Mouse (Mus musculus): ENCODE data around the gene Zfp62. TPM values are rescaled to one million over a fixed set of nuclear protein-coding genes. Genes with fewer than 3 reads are reported as not detected.

The Zfp62 gene
- total RNA-seq, 2 experiments from 2014 or later: 36.9 to 39.5 TPM

DNA sequence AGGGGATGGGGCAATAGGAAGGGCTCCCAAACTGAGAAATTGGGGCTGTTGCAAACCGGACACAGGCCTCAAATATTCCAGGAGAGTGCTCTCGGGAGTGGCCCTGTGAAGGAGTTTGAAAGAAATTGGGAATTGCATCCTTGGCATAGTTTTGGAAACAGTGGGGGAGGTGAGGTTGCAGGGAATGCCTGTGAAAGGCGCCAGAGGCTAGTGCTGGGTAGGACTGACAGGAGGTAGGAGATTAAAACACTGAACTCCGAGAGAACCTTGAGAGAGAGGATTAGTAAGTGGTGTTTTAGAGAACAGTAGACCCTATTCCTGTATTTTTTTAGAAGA is 41.5 kb downstream of the Zfp62 start:
- intact Hi-C loops (cut with DNase I): loop anchor here (10.0 kb wide), 2 partner anchors 390 to 430 kb away; partner anchors contain the start of gene Trim41
- no peak for DNase-seq (ENCODE audit: low spot score in 2 of 2)

DNA sequence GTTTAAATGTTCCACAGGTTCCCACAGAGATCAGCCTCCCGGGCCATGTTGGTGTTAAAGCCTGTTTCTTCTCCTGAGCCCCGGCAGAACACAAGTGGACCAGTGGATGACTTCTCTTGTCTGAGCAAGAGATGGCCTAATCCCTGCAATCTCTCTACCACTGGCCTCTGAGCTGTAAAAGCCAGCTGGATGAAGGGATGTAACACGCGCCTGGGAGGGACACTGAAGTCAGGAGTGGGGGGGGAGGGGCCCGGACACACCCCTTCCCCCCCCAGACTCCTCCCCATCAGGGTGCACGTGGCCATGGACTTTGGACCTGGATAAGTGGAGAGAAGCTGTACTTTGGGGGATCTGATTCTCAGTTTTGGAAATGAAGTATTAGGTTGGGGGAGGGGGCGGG is 42.1 kb downstream of the Zfp62 start:
- intact Hi-C loops (cut with DNase I): loop anchor here (10.0 kb wide), 2 partner anchors 390 to 430 kb away; partner anchors contain the start of gene Trim41
- no peak for DNase-seq (ENCODE audit: low spot score in 2 of 2)

DNA sequence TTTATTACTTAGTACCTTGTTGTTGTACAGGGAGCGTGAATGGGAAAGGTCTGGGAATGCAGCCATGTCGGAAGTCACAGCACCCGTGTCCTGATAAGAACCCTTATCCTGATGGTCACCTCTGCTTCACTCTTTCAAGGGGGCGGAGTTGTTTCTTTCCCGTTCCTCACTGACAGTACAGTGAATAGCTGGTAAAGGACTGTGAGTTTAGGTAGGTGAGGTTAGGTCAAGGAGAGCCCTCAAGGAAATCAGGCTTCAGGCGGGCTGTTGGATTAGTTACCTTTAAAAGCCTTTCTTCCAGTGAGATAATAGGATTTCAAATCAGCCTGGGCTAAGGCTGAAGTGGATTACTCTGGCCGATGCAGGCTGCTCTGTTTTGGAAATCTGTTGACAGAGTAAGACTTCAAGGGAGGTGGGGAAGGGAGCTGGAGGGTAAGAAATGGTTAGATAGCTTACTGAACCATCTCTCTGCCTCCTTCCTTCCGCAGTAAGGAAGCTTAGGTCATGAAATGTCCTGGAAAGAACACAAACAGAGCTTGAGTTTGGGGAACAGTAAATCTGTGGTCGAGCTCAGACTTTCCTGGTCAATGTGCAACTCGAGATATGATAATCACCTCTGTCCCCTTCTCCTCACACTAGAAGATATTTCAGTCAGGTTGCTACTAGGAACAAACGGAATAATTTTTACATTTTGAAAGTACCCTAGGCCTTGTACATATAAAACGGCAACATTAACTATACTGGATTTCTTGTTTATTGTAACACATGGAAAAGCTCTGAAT is 42.7 kb downstream of the Zfp62 start:
- no peak for DNase-seq (ENCODE audit: low spot score in 2 of 2)
- intact Hi-C loops (cut with DNase I): loop anchor here (10.0 kb wide), 2 partner anchors 391 to 431 kb away; partner anchors contain the start of gene Trim41

DNA sequence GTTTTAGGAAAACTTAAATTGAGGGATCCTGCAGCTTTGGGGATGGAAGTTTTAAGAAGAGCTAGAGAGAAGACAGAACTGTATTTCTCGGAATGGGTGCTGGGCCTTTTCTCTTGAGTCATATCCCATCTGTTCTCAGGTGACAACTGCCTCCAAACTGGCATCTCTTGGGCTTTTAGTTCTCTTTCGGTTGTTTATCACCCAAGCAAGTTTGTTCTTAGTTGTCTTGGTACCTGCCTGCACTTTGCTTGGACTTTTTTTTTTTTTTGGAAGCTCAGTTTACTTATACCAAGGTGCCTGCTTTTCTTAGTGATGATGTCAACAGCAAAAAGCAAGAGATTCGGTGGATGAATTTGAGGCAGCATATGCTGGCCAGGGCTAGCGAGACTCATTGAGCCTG is 43.4 kb downstream of the Zfp62 start:
- intact Hi-C loops (cut with DNase I): loop anchor here (10.0 kb wide), 2 partner anchors 392 to 432 kb away; partner anchors contain the start of gene Trim41
- no peak for DNase-seq (ENCODE audit: low spot score in 2 of 2)

DNA sequence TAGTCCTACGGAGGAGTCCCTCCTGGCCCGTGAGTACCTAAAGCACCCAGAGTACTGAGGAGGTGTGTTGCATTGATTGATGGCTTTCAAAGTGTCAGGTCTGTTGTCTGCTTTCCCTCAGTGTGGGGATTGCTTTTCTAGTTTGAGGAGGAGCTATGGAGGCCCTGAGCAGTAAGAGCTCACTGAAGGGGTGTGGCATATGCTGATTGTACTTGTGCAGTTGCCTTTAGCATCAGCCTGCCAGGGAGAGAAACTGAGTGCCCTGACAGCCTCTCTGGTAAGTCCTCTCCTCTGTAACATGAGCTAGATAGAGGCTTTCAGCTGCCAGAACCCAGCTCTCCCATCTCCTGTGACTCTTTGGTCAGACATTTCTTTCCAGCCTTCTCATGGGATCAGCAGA is 44.2 kb downstream of the Zfp62 start:
- intact Hi-C loops (cut with DNase I): loop anchor here (10.0 kb wide), 2 partner anchors 392 to 432 kb away; partner anchors contain the start of gene Trim41
- DNase-seq (ENCODE audit: low spot score in 2 of 2): no peak

DNA sequence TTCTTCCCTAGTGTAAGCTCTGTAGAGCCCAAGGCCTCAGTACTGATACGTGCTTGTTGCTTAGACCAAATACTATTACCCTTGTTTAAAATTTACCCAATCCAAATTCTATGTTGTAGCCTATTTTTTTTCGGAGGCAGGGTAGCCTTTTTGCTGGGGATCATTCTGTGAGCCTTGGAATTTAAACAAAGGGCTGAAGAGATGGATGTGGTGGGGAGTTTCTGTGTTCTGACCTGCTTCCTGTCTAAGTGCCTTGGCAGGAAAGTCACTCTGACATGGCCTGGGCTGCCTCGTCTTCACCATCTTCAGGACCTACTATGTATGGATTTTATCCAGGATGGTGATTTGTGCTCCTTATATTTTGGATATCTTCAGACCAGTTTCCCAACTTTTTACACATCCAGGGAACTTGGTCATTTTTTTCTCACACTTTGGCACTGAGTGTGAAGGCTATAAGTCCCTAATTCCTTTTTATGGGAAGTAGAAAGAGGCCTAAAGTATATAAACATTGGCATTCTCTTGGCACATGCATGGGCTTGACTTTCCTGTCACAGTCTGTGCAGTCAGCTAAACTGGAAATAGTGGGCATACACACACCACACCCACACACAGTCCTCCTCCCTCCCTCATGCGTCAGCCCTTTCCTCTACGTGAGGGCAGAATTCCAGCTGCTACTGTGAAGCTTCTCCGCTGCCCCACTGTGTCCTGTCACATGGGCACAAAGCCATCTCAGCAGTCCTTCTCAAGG is 45.3 kb downstream of the Zfp62 start:
- intact Hi-C loops (cut with DNase I): loop anchor here (2.0 to 10.0 kb wide), 3 partner anchors 46 to 434 kb away; partner anchors contain the start of genes Trim41 and Zfp62
- peak; percentile 33 to 36 for DNase-seq (ENCODE audit: low spot score in 2 of 2)

DNA sequence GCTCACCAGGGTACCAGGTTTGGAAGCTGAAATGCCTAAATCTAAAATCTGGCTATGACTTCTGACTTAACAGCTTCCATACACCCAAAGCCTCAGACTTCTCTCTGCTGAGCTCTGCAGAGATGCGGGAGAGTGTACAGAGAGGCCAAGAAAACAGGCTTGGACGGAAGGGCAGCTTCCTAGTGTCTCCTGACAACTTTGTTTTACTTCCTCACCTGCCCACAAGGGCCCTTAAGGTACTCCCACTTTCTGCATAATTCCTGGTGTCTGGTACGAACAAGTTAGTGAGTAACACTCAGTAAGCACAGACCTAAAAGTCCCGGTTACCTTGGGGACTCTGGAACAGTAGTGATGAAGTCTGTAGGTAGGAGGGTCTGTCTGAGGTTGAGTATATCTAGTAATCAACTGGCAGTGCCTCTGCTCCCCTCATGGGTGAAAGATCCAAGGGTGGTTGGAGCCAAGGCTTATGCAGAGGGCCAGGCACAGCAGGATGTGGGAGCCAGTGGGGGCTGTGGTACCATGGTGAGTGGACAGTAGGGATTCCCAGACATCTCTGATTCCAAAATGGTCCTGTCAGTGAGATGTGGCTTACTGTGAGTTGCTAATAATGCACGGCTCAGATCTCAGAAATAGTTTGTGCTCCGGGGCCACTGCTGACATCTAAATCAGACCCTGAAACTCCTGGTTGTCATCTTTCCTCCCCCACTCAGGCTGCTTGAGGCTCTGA is 46.0 kb downstream of the Zfp62 start:
- intact Hi-C loops (cut with DNase I): loop anchor here (2.0 to 10.0 kb wide), 3 partner anchors 46 to 434 kb away; partner anchors contain the start of genes Trim41 and Zfp62
- no peak for DNase-seq (ENCODE audit: low spot score in 2 of 2)

DNA sequence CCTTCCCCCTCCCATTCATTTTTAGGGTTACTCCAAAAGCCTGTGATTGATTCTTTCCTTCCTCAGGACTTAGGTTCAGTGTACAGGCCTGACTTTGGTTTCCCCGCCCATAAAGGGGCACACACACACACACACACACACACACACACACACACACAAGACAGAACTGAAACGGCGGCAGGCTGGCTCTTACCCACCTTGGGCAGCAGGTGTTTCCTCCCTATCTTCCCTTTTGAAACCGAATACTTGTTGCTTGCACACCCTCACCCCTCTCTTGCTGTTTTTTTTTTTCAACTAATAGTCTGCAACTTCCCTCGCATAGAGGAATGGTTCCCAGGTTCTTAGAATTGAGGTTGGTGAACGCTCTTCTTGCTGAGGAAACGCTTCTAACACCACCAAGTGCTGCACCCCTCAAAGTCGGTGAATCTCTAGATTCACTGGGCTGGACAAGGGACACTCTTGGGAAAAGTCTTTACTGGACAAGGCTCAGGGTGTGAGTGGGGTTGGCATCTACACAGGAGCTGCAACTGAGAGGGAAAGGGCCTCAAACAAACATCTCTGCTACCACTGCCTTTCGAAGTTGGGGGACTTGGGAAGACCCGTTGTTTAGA is 46.8 kb downstream of the Zfp62 start:
- DNase-seq (ENCODE audit: low spot score in 2 of 2): peak in 1 of 2 experiments; percentile 21
- intact Hi-C loops (cut with DNase I): loop anchor here (2.0 to 10.0 kb wide), 4 partner anchors 47 to 435 kb away; partner anchors contain the start of genes Btnl9, Trim41 and Zfp62

DNA sequence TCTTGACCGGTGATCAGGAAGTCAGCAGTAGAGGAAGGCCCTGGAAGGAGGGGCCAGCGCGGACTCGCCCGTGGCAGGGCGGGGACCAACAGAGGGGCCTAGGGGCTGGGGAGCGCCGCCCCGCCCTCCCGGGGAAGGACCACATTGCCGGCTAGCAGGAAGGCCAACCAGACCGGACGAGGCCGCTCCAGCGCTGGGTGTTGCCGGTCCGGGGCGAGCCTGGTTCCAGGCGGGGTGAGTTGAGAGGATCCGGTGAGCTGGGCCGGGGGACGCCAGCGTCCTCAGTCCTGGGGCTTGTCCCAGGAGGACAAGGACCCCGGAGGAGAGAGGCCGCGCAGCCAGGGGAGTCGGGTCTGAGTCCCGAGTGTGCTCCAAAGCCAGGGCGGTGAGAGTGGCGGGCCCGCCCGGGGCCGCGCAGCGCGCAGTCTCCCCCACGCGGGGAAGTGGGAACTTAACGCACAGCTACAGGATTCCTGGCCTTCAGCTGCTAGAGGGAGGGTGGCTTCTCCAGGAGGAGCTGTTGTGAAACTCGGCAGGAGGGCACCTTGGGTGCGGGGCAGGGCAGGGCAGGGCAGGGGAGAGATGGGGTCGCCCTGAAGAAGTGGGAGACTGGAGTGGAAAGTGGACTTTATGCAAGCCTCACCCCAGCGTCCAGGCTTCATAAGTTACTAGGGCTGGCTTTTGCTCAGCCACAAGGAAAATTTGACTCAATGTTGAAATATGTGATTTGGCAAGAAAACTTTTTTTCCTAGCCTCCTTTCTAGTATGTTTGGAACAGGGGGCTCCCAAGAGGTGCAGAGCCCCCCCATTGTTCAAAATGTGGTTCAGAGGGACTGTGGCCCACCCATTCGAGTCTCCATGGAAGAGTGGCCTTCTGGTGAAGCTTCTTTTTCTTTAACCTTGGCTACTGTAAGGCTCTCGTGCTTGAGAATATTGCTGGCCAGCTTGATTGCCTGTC is 47.6 kb downstream of the Zfp62 start:
- intact Hi-C loops (cut with DNase I): loop anchor here (5.0 kb wide), 1 partner anchor 63 kb away; the partner anchor contains the start of gene Btnl9
- peak; percentile 54 to 68 for DNase-seq (ENCODE audit: low spot score in 2 of 2)

DNA sequence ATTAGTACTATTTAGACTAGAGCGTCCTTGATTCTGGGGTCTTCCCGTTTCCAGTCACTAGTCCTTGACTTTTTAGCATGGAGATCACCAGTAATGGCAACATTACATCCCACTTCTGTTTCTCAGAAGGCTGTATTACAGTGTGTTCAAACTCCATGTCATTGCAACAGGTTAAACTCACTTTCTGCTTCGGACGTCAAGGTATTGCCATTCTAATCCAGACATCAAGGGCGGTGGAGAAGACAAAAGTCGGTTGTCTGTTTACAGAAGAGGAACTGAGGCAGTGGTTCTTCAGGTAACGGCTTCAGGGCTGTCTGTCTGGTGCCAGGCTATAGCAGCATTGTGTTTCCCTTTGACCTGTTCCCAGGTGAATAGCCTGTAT is 48.3 kb downstream of the Zfp62 start:
- intact Hi-C loops (cut with DNase I): loop anchor here (5.0 kb wide), 1 partner anchor 64 kb away; the partner anchor contains the start of gene Btnl9
- no peak for DNase-seq (ENCODE audit: low spot score in 2 of 2)

DNA sequence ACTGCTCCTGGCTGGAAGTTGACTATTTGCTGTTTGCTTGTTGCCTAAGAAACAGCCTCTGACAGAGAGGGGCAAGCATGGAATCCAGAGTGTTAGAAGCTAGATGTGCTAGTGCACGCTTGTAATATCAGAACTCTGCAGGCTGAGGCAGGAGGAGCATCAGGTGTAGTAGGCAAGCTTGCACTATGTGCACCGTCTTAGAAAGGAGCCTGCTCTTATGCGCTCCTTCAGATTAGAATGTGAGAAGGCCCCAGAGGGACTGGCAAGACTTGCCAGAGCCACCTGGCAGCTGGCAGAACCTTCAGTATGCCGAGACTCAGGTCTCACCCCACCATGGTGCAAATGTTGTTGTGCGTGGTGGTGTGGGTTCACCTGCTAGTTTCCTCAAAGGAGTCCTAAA is 49.0 kb downstream of the Zfp62 start:
- no peak for DNase-seq (ENCODE audit: low spot score in 2 of 2)

DNA sequence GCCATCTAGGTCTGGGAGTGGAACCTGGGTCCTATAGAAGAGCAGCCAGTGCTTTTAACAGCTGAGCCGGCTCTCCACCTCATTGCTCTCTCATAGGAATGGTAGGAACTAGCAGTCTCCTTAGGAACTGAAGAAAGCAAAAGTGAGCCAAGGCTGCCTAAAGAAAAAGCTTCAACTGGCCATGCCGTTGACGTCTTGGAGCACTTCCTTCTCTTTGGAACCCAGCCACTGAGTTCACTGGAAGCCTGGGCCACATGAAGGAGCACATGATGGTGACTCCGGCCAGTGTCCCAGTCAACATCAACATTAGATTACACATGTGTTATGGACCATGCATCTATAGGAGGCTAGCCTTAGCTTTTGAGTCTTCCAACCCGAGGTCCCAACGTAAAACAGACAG is 49.9 kb downstream of the Zfp62 start:
- DNase-seq (ENCODE audit: low spot score in 2 of 2): no peak
- intact Hi-C loops (cut with DNase I): loop anchor here (5.0 kb wide), 1 partner anchor 66 kb away; the partner anchor contains the start of gene Btnl9

More for the DNA sequence above, 49.0 kb downstream of the Zfp62 start:
- intact Hi-C loops (cut with DNase I): loop anchor here (5.0 kb wide), 1 partner anchor 65 kb away; the partner anchor contains the start of gene Btnl9

DNA sequence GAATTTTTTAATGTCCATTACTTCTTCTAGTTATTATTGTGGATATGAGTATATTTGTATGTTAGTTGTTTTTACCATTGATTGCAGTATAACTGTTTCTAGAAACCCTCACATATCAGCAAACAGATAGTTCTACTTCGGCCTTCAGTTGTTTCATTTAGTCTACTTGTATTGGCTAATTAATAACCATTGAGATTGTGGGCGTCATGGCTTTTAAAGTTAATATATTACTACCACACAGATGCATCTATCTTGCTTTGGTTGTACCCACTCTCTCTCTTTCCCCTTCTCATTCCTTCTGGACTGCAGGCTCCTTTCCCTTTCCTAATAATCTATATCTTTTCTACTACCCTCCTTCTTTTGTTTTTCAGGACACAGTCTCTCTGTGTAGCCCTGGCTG is 56.2 kb downstream of the Zfp62 start:
- intact Hi-C loops (cut with DNase I): no loop called here
- DNase-seq (ENCODE audit: low spot score in 2 of 2): no peak

DNA sequence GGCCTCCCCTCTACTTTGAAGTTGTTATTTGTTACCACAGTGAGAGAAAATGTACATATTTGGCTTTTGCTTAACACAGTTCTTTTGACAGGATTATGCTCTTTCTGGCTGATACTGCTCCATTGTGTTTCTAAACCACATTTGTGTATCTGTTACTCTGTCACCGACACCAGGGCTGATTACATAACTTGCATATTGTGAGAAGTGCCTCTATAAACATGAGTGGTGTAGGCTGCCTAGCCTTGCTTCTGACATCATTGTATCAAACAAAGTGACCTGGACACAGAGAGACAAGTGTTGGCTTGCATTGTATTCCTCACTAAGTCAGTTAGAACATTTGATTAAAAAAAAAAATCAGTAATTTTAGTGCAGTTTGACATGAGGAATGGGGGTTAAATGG is 56.7 kb downstream of the Zfp62 start:
- DNase-seq (ENCODE audit: low spot score in 2 of 2): no peak
- intact Hi-C loops (cut with DNase I): no loop called here

DNA sequence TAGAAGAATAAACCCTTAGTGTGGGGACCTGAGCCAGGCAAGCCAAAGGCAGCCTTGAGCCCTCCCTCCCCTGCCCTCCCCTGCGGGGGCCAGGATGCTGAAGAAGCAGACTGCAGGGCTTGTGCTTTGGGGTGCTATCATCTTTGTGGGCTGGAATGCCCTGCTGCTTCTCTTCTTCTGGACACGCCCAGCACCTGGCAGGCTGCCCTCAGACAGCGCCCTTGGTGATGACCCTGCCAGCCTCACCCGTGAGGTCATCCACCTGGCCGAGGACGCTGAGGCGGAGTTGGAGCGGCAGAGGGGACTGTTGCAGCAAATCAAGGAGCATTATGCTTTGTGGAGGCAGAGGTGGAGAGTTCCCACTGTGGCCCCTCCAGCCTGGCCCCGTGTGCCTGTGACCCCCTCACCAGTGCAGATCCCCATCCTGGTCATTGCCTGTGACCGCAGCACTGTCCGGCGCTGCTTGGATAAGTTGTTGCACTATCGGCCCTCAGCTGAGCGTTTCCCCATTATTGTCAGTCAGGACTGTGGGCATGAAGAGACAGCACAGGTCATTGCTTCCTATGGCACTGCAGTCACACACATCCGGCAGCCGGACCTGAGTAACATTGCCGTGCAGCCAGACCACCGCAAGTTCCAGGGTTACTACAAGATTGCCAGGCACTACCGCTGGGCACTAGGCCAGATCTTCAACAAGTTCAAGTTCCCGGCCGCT is 57.7 kb downstream of the Zfp62 start:
- intact Hi-C loops (cut with DNase I): no loop called here
- DNase-seq (ENCODE audit: low spot score in 2 of 2): no peak

DNA sequence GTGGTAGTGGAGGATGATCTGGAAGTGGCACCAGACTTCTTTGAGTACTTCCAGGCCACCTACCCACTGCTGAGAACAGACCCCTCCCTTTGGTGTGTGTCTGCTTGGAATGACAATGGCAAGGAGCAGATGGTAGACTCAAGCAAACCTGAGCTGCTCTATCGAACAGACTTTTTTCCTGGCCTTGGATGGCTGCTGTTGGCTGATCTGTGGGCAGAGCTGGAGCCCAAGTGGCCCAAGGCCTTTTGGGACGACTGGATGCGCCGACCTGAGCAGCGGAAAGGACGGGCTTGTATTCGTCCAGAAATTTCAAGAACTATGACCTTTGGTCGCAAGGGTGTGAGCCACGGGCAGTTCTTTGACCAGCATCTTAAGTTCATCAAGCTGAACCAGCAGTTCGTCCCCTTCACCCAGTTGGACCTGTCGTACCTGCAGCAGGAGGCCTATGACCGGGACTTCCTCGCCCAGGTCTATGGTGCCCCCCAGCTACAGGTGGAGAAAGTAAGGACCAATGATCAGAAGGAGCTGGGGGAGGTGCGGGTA is 58.3 kb downstream of the Zfp62 start:
- intact Hi-C loops (cut with DNase I): no loop called here
- no peak for DNase-seq (ENCODE audit: low spot score in 2 of 2)

DNA sequence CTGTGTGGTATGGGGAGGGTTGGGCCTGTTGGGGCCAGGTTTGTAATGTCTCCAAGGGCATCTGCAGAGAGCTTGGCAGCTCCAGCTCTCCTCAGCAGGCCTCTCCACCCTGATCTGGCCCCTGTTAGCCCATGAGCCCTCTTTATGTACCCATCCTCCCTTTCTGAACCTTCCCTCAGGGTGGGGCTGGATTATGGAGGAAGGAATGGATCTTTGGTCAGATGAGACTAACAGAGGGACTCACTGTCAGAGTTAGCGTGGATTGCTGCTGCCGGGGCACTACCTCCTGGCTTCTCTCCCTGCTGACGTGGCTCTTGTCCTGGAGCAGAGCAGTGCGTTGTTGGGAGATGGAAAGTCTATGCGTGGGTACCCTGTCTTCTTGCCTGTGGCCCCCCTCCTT is 59.2 kb downstream of the Zfp62 start:
- DNase-seq (ENCODE audit: low spot score in 2 of 2): no peak
- intact Hi-C loops (cut with DNase I): loop anchor here (2.0 kb wide), 1 partner anchor 53 kb away; no protein-coding TSS in a partner anchor

Data from left cerebral cortex, postnatal 14 days (tissue).